Mouse (Mus musculus): Measurements from ENCODE around the gene Mmp14. TPM values are rescaled to one million over a fixed set of nuclear protein-coding genes. Genes with fewer than 3 reads are reported as not detected.

Gene Mmp14
- total RNA-seq (2021): 100 to 1,000 TPM; 115 to 167 TPM
- long read RNA-seq, experiment 1, transcript Mmp14-201 (10 exons, 2,596 nt): major isoform, 100 of 126 reads
- long read RNA-seq, experiment 1, partial matches to known transcripts: 15 of 126 reads
- long read RNA-seq, experiment 1, other reads (novel, unspliced or antisense): 10 of 126 reads
- long read RNA-seq, experiment 2, transcript Mmp14-201 (10 exons, 2,596 nt): major isoform, 48 of 51 reads
- long read RNA-seq, experiment 2, partial matches to known transcripts: 1 of 51 reads
- long read RNA-seq, experiment 2, other reads (novel, unspliced or antisense): 2 of 51 reads

DNA sequence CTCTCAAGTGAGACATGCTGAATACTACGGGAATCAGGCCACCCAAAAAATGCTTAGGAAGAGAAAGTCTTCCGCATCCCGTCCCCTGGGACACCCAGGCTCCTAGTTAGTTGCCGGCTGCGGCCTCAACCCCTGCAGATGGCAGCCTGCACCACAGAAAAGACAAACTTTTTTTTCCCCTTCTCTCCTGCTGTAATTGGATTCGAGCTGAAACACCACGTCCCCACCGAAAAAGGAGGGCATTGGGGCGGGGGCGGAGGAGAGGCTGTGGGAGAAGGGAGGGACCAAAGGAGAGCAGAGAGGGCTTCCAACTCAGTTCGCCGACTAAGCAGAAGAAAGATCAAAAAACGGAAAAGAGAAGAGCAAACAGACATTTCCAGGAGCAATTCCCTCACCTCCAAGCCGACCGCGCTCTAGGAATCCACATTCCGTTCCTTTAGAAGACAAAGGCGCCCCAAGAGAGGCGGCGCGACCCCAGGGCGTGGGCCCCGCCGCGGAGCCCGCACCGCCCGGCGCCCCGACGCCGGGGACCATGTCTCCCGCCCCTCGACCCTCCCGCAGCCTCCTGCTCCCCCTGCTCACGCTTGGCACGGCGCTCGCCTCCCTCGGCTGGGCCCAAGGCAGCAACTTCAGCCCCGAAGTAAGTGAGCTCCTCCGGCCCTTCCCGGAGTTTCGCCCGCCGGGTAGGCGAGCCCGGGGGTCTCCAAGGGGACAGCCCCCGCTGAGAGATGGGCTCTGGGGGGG lies at the start of gene Mmp14:
TSS of gene Mmp14 (plus strand) at position 279 of the 744 bp plus-strand sequence.
- DNase-seq: peak; percentile 74

DNA sequence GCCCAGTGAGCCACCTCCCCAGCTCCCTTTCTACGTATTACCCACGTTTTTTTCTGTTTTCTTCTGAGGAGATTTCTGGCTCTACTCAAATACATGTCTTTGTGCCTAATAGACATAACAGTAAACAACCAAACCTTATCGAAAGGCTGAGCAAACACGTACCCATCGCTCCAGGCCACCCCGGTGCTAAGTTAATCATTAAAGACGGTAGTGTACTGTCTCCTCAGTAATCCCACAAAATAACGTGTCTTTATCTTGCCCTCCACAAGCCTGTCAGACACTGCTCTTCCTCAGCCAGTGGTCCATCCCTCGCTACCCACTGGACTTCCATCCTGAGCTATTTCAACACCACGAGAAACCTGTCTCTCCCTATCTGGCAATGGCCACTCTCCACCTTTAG lies 49.6 kb upstream of the Mmp14 start:
- no peak for DNase-seq

DNA sequence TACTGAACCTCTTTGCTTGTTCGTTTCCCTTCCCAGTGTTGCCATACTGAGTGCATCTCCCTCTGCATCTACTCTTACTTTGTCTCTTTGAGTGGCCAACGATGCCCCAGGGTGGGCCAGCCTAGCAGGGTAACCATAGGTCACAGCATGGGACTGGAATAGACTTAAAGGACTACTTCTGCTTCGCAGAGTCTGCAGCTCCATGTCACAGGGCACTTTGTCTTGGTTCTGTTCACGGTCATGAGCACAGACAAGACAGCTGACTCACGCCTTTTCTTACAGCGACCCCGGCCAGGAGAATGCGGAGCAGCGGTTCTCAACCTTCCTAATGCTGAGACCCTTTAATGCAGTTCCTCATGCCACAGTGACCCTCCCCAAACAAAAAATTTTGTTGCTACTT lies 48.8 kb upstream of the Mmp14 start:
- no peak for DNase-seq

DNA sequence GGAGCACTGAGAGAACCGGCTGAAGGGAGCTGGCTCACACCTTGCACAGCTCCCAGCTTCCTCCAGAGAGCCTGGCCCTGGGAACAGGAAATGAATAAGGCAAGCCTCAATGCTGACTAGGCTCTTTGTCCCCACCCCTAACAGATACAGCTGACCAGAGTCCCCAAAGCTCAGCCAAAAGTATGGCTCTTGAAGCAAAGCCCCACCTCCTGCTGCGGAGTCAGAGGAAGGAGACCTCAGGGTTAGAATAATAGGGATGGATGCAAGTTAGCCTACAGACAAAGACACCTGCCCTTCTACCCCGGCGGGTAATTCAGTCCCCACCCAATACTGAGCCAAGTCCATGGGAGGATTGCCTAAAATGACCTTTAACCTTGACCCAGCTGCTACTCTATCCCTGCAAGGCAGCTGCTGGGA lies 48.0 kb upstream of the Mmp14 start:
- DNase-seq: no peak

DNA sequence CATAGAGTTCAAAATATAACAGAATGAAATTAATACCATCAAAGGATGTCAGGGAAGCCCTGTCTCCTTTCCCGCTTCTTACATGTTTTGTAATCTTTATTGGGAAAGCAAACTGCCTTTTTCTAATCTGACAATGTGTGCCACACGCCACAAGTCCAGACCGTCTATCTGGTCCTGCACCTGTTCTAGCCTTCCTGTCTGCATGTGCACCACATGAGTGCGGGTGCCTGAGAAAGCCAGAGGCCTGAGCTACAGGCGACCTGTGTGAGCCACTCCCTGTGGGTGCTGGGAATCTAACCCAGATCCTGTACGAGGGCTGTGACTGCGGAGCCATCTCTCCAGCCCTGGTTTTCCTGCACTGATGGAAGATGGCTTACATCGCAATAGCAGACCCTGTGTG lies 47.0 kb upstream of the Mmp14 start:
- DNase-seq: no peak

DNA sequence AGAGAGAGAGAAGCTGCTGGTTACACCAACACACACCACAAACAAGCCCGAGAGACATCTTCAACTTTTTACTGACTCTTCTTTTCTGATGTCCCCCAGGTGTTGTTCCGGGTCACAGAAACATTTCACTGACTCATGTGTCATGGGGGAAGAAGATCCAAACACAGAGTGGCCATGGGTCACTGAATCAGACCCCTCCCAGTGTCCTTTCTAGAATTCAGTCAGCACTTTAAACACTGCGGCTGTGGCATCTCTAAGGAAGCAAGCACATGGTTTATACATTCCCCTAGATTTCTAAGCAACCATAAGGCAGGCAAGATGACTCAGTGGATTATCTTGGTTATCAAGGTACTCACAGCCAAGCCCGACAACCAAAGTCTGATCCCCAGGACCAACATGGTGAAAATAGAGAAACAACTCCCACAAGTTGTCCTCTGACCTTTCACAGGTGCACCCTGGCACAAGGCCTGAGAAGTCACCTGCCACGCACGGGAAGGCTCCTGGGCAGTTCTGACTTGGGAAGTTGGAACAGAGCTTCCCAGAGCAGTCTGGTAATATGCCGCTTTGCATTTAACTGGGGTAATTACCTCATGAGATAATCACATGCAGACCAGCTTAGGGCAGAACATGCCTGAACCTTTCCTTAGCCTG lies 45.3 kb upstream of the Mmp14 start:
- no peak for DNase-seq

DNA sequence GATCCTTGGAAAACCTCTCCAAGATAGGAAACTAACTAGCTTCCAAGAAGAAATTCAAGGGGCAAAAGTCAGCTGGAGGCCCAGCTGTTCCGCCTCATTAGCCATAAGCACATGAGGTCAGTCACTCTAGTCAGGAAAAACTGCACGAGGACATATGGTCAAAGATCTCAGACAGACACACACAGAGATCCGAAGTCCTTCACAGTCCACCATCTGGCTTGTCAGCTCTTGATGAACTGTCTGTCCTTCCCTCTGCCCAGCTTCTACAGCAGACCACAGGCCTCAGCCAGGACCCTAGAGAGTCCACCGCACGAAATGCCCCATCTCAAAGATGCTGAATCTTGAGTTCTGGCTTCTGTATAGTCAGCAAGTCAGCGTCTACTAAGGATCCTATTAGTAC lies 43.9 kb upstream of the Mmp14 start:
- DNase-seq: no peak

DNA sequence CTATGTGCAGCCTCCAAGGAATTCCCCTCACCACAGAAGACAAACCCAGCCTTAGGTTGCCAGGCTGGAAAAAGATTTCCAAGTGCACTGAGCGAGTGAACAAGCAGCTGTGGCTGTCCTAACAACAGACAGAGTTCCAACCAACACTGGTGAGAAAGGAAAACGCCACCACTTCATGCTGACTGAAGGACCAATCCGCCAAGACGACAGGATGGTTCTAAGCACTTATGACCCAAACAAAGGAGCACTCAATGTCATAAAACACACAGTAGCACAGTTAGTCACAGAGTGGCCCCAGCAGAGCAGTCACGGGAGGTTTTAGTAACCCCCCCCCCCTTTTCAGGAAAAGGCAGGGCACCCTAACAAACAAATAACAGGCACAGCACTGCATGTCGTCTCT lies 40.6 kb upstream of the Mmp14 start:
- no peak for DNase-seq

DNA sequence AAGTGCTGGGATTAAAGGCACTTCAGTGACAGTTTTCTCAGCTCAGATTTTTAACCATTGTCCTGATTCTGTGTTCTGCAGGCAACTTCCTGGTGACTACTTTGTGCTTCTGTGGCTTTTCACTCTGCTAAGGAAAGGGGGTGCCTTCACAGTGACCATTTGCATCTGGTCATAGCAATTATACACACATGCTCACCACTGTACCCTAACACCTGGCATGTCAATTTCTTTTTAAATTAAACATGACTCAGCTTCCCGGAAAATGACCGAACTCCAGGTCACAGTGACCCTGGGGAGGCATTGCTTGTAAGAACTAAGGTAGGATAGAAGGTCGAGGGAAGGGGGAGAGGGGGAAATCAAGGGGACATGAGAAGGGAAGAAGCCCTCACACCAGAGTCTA lies 37.6 kb upstream of the Mmp14 start:
- no peak for DNase-seq

DNA sequence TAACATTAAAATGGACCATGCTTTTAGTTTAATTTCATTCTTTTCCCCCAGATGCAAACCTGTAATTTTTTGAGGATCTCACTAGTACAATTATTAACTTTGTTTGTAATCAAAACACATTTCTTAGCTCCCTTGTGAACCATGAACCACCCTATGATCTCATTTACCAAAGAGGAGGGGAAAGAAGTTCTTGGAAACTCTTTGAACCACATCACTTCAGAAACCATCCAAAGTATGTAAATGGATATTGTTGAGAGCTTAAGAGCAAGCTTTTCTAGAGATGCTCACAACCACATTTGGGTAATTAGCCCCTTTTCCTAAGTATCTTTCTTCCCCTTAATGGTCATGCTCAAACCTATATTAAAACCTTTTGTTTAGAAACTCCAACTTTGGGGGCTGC lies 37.1 kb upstream of the Mmp14 start:
- DNase-seq: no peak

DNA sequence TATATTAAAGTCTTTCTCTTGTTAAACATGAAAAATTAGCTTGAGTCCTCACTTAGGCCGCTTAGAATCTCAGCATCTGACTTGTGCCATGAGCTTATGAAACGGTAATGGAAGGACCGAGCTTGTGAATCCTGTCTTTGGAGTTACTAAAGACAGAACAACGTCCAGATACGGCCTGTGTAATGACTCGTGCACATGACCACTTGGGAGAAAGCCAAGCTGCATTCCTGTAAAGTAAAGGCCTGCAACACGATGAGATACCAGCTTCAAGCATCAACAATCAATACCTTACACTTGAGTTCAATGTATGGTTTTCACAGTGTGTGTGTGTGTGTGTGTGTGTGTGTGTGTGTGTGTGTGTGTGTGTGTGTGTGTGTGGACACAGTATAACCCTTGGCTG lies 34.7 kb upstream of the Mmp14 start:
- DNase-seq: no peak

DNA sequence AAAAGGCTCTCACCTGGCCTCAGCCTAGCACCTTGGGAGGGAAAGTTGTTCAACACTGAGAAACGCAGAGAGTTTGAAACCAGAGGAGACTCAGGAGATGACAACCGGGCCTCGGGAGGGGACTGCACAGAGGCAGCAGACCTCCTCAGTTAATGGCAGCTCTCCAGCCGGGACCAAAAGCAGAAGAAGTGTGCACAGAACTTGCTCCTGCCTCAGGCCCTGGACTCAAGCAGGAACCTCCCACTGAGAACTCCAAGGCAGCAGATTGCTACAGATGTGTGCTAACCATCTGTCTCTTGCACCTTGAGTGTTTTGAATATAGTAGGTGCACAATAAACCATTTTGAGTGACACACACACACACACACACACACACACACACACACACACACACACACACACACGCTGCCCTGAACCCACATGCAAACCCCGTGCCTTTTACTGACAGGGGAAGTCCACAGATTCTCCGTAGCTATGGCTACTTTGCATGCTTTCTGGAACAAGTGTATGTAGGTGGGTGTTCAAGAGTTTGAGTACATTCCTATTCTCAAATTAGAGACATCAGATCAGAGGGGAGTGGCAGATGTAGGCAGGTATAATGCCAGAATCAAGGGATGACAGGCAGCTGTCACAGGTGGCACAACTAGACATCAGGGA lies 33.4 kb upstream of the Mmp14 start:
- DNase-seq: no peak

DNA sequence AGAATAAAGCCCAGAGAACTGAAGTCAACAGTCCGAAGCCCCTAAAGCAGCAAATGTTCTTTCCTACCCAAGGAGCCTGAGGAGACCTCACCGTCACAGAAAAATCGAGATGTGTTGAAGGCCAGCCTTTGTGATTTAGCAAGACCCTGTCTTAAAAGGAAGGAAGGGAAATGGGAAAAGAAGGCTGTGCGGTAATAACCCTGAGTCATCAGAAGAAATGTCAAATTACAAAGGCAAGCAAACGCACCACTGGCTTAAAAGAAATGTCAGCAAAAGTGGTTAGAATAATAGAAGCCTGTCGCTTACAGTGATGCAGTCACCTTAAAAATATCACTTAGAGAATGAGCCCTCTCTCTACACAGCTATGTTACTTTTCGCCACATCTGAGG lies 32.9 kb upstream of the Mmp14 start:
- DNase-seq: no peak

DNA sequence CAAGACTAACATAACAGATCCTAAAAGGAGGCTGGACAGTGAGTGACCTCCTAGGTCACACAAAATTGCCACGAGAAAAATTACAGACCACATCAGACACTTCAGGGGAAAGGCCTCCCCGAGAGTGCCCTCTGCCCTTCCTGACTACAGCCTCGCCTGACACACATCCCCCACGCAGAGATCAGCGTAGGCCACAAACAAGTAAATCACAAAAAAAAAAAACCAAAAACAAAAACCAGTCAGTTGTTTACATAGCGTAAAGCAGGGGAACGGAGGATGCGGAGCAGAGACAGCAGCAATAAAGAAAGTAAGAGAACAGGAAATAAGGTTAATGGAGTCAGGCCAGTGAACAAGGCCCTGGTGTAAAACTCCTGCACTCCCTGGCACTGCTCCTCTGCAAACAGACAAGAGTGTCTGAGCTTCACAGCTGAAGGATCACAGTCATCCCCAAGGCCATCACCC lies 32.5 kb upstream of the Mmp14 start:
- no peak for DNase-seq

DNA sequence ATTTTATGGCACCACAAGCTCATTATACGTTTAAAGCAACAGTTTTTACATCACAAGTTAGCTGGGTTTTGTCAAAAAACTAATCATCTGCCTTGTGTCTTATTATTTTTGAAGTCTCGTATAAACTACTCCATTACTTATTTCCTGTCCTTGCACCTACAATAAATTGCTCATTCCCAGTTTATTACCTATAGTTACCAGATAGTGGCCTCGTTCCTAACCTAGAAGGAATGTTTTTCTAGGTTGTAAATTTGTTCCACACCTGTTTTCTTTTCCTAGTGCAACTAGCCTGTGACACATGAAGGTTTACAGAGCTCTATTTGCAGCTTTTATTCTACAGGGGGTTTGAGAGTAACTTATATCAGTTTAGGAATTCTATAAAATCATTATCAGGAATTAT lies 29.7 kb upstream of the Mmp14 start:
- no peak for DNase-seq

DNA sequence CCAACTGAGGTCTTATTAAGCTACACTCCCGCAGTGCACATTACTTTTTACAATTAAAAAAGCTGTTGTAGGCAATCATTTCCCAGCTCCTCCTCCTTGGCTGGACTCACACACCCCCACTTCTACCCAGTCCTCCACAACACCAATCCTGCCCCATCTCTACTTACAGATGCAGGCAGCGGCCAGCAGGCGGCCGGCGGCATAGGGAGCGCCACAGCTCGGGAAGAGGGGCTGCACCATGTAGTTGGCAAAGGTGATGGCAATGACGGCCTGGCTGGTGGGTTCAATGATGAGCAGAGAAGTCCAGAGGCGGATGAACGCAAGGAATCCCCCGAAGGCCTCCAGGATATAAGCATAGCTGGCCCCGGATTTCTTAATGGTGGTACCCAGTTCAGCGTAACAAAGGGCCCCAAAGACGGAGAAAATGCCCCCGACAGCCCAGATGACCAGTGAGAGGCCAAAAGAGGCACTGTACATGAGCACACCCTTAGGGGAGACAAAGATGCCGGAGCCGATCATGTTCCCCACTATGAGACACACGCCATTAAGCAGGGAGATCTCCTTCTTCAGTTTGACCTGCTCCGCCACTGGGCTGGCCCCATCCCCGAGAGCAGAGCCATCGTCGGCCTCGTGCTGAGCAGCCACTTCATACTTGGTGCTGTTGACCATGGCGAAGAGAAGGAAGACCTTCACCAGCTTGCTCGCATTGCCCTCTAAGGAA lies 22.9 kb upstream of the Mmp14 start:
- DNase-seq: no peak

DNA sequence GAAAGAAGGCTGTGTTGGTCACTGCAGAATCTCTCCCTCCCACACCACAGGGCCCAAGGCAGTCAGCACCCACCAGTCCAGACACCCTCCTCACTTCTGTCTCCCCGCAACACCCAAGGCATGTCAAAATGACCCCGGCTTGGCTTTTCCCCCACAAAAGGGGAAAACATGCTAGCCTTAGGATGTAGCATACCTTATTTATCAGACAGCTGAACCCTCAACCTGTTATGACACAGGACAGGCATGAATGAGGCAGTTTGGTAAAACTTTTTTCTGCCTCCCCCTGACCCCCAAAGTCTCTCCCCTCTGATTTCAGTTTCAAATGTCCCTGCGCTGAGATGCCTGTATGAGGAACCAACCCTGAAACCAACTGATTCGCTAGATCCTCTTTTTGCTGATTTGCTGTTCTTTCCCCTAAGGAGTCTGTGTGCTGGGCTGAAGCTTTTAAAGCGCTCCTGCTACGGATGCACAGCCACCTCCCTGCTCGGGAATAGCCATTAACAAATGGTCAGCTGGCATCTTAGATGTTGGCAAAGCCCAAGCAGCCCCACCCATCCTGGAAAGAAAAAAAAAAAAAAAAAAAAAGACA lies 22.3 kb upstream of the Mmp14 start:
- DNase-seq: no peak

DNA sequence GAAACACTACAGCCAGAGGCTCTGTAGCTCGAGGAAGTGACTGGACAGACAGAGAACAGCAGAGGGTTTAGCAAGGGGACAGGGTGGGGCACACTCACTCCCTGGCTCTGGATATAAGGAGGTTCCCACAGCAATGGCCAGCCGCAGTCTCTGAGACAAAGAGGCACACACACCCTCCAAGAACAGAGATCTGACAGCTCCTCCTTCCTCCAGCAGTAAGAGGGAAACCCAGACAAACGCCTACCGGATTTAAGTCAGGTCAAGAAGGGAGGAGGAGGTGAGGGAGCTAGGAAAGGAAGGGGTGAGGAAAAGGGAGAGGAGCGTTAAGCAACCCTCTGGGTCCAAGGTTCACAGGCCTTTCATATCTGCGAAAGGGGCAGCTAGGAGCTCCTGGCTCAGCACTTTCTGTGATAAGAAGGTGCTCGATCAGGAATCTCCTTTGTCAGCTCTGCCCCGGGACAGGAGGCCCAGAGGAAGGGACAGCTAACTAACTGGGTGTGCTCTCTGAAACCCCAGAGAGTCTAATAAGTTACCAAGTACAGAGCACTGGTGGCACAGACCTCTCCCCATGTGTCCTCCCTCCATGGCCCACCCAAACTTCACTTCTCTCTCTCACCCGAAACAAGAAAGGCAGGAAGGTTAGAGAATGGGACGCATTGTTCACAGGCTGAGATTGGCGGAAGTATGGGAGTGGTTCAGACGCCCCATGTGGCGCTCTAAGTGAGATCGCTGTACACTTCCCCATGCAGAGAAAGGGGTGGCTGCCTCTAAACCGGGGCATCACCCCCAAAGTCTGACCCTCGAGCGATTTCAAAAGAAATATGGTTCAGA lies 21.2 kb upstream of the Mmp14 start:
- DNase-seq: no peak

DNA sequence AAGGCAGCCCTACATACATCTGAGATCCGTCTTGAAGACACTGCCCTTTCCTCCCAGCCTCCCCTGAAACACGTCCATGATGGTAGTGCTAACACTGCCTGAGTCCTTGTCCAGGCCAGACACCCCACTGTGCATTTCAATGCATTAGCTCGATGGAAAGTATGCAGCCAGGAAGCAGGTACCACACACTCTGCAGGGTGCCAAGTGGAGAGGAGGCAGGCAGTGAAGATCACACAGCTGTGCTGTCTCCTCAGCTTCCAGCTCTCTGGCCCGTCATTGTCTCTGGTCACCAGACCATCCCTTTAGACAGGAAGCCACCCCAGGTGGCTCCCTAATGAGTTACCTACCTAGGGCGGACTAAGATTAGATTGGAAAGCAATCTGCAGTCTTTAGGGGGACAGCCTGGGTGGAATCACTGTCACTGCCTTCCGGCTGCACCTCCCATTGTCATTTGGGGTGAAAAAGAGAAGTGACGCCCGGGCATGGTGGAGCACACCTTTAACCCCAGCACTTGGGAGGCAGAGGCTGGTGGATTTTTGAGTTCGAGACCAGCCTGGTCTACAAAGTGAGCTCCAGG lies 19.3 kb upstream of the Mmp14 start:
- DNase-seq: no peak

DNA sequence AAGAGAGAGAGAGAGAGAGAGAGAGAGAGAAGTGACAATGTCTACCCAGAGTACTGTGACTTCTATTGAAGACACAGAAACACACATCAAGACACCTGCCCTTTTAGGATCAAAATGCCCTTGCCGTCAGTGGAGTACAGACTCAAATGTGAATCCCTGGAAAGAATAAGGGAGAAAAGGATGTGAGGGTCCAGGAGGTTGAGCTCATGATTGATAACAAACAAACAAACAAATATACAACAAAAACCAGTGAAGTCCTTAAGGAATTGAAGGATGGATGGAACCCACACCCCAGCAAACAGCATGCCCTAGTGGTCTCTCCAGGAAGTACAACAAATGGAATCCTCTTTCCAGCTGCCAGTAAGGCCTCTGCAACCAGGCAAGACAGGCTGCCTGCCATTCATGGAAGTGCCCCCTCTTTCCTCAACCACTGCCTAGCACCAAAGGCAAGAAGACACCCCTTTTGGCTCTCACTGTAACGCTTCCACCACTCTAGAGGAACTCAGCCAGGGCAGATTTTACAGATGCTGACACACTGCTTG lies 18.7 kb upstream of the Mmp14 start:
- no peak for DNase-seq
